Mouse (Mus musculus) ES-E14 (cell line): ENCODE results near the gene Smarcd3.

ENCODE experiments used
- CHD2 ChIP-seq: IDR thresholded peaks from 2 replicates; pipeline ENCODE4 v1.6.1; 2014; ENCODE audit warnings: mild to moderate bottlenecking, low read depth, low read length, inconsistent platforms
- HCFC1 ChIP-seq: IDR thresholded peaks from 2 replicates; pipeline ENCODE4 v1.6.1; 2012; ENCODE audit warnings: low read length, inconsistent platforms, borderline replicate concordance; ENCODE audit not compliant: insufficient read depth
- MAFK ChIP-seq: IDR thresholded peaks from 2 replicates; pipeline ENCODE4 v1.6.1; 2014; ENCODE audit warnings: mild to moderate bottlenecking, low read depth, low read length, inconsistent platforms; ENCODE audit not compliant: insufficient read depth
- ZC3H11A ChIP-seq: IDR thresholded peaks from 2 replicates; pipeline ENCODE4 v1.6.1; 2012; ENCODE audit warnings: low read depth, mild to moderate bottlenecking, inconsistent platforms, low read length, borderline replicate concordance
- ZNF384 ChIP-seq: IDR thresholded peaks from 2 replicates; pipeline ENCODE4 v1.6.1; 2012; ENCODE audit warnings: low read depth, low read length, inconsistent platforms

DNA sequence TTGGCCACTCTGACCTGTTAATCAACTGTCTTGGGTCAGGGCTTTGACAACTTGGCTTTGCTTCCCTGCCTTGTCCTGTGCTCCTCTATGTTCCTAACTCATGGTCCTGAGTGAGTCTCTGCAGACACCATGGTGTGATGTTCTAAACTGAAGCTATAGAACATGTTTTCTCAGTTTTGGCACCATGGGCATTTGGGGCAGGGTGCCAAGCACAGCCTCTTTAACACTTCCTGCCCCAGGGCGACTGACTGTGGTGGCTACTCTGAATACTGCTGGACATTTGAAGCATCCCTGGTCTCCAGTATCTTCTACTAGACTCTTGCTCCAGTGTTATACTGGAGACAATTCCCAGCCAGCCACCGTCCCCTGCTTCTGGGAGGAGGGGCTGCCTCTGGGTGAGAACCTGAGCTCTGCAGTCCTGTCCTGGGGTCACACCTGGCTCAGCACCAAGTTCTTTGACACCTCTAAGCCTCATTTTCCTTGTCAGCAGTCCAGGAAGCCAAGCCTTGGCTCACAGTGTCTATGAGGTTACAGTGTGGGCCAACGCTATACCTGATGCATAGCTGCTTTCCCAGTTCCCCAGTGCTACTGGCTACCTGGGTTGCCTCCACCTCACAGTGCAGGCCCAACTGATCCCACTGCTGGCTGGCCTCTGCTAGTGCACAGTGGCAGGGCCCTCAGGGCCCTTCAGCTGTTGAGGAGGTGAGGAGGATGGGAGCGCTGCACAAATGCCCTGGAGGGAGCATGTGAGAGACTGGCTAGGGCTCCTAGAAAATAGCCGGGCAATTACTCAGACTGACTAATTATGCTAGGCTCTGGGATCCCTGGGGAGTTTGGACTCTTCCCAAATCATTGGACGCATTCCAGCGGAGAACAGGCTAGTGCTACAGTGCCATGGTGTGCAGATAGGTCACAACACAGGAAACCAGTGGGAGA, 12.6 kb downstream of the Smarcd3 start:
- TF ChIP-seq ZC3H11A (no peak), HCFC1 (no peak), CHD2 (no peak), MAFK (no peak), ZNF384 (no peak)
